Mouse (Mus musculus) cortical plate, adult 2 months (tissue): ENCODE measurements around the gene Zfand2b. TPM values are rescaled to one million over a fixed set of nuclear protein-coding genes. Genes with fewer than 3 reads are reported as not detected.

Experiments used
- H3K27ac ChIP-seq: fragments of 200-500 bp; 2 replicates; pipeline ENCODE4 v1.5.1; 2012; ENCODE audit warnings: low read length, control low read depth, inconsistent platforms; ENCODE audit not compliant: insufficient read depth
- H3K4me1 ChIP-seq: fragments of 200-500 bp; 2 replicates; pipeline ENCODE4 v1.6.1; 2011; ENCODE audit warnings: low read length; ENCODE audit not compliant: control insufficient read depth, insufficient read depth
- H3K4me3 ChIP-seq: fragments of 200-500 bp; 2 replicates; pipeline ENCODE4 v1.5.1; 2011; ENCODE audit warnings: mild to moderate bottlenecking, low read length, control low read depth; ENCODE audit not compliant: insufficient read depth
- CTCF ChIP-seq: fragments of 200-500 bp; IDR thresholded peaks from 2 replicates; pipeline ENCODE4 v1.5.1; 2011; ENCODE audit warnings: mild to moderate bottlenecking, control low read depth, low read length; ENCODE audit not compliant: insufficient read depth; ENCODE audit errors: extremely low read depth
- POLR2A ChIP-seq: fragments of 200-500 bp; IDR thresholded peaks from 2 replicates; pipeline ENCODE4 v1.6.1; 2011; ENCODE audit warnings: mild to moderate bottlenecking, low read length, control low read depth; ENCODE audit not compliant: insufficient read depth; ENCODE audit errors: extremely low read depth
- polyA plus RNA-seq: library from polyadenylated mRNA; depleted of rRNA; stranded (reverse); fragments of >200 nt; gene quantifications from 2 replicates; pipeline ENCODE4 v1.2.3, GENCODE M21; 2012

Zfand2b gene
- polyA plus RNA-seq, 1 experiment, result 64.3 TPM

- TF ChIP-seq POLR2A (no peak), CTCF (no peak)
These were observed 8.7 kb upstream of the Zfand2b start for GRCm38 (mm10) chr1:75159540-75160255.

GRCm38 (mm10) chr1:75160256-75160617, 8.2 kb upstream of the Zfand2b start:
- no peak for TF ChIP-seq CTCF
- TF ChIP-seq POLR2A, result no peak
- Histone ChIP-seq H3K27ac (no peak overlapping the region), H3K4me1 (no peaks in the 10 kb centered on the region), H3K4me3 (no peak overlapping the region)

More at GRCm38 (mm10) chr1:75159540-75160255, 8.7 kb upstream of the Zfand2b start:
- no peaks in the 10 kb centered on the region for H3K4me1 ChIP-seq
- no peak overlapping the region for H3K4me3 ChIP-seq
- H3K27ac ChIP-seq, result no peak overlapping the region

GRCm38 (mm10) chr1:75168093-75168471, 364 bp upstream of the Zfand2b start:
- H3K27ac ChIP-seq, result no peak overlapping the region
- peaks cover 5% of the 10 kb centered on the region for H3K4me1 ChIP-seq
- TF ChIP-seq CTCF (no peak), POLR2A (no peak)
- peak overlapping the region; percentile 46 for H3K4me3 ChIP-seq

- peak overlapping the region; percentile 73 for H3K4me3 ChIP-seq
- TF ChIP-seq POLR2A (no peak), CTCF (no peak)
- H3K4me1 ChIP-seq, result no peaks in the 10 kb centered on the region
- H3K27ac ChIP-seq, result 0 out of 2 replicates have a peak overlapping the region, but pooled peaks have one; percentile 8
These were observed 11.1 kb downstream of the Zfand2b start for GRCm38 (mm10) chr1:75179334-75180104.

- TF ChIP-seq POLR2A, result peak; percentile 75
- no peak for TF ChIP-seq CTCF
- no peaks in the 10 kb centered on the region for H3K4me1 ChIP-seq
- H3K27ac ChIP-seq, result 0 out of 2 replicates have a peak within 1 kb of the TSS, but pooled peaks have one; percentile 8
- H3K4me3 ChIP-seq, result peak within 1 kb of the TSS; percentile 73
These were observed 11.7 kb downstream of the Zfand2b start, which contains the start of gene Abcb6 for GRCm38 (mm10) chr1:75180105-75180590. TSS of gene Abcb6 (minus strand) at chr1:75180392.

GRCm38 (mm10) chr1:75180741-75181140, 12.3 kb downstream of the Zfand2b start:
- Histone ChIP-seq H3K4me3 (no peak overlapping the region), H3K27ac (no peak overlapping the region), H3K4me1 (no peaks in the 10 kb centered on the region)
- TF ChIP-seq POLR2A, result no peak
- TF ChIP-seq CTCF, result no peak

GRCm38 (mm10) chr1:75181377-75181870, 13.0 kb downstream of the Zfand2b start:
- no peak for TF ChIP-seq POLR2A

GRCm38 (mm10) chr1:75182160-75182559, 13.7 kb downstream of the Zfand2b start:
- no peaks in the 10 kb centered on the region for H3K4me1 ChIP-seq
- no peak overlapping the region for H3K27ac ChIP-seq
- TF ChIP-seq CTCF, result no peak
- no peak for TF ChIP-seq POLR2A
- H3K4me3 ChIP-seq, result no peak overlapping the region

More at GRCm38 (mm10) chr1:75181377-75181870, 13.0 kb downstream of the Zfand2b start:
- Histone ChIP-seq H3K4me1 (no peaks in the 10 kb centered on the region), H3K27ac (no peak overlapping the region), H3K4me3 (no peak overlapping the region)

GRCm38 (mm10) chr1:75185495-75185894, 17.0 kb downstream of the Zfand2b start:
- Histone ChIP-seq H3K4me3 (no peak overlapping the region), H3K4me1 (no peaks in the 10 kb centered on the region), H3K27ac (no peak overlapping the region)
- TF ChIP-seq CTCF, result no peak
